Mouse (Mus musculus) liver, embryonic 13.5 days (tissue): ENCODE measurements around the gene Atp1b3. TPM values are rescaled to one million over a fixed set of nuclear protein-coding genes. Genes with fewer than 3 reads are reported as not detected.
"Not testable (repeated sequence)": the region's sequence is repeated elsewhere in the genome, so short reads cannot be mapped to it uniquely, and the experiment has no call there.

Source experiments
- ATAC-seq: fragments of 200-750 bp; cut with Nextera tagmentation; 2 replicates; pipeline ENCODE4 v1.8.0; 2017; ENCODE audit warnings: low read depth, mild to moderate bottlenecking, moderate number of reproducible peaks, moderate library complexity
- DNase-seq: peaks from one replicate; pipeline ENCODE4 v3.0.0; 2022
- H3K27ac ChIP-seq: fragments of 300-500 bp; sonication (generic); 2 replicates; pipeline ENCODE4 v1.5.1; 2015; ENCODE audit warnings: moderate library complexity, mild to moderate bottlenecking, inconsistent platforms
- H3K27me3 ChIP-seq: fragments of 300-500 bp; sonication (generic); 2 replicates; pipeline ENCODE4 v1.6.1; 2015; ENCODE audit warnings: mild to moderate bottlenecking, inconsistent platforms
- H3K36me3 ChIP-seq: fragments of 300-500 bp; sonication (generic); 2 replicates; pipeline ENCODE4 v1.6.1; 2015; ENCODE audit warnings: mild to moderate bottlenecking, inconsistent platforms
- H3K4me1 ChIP-seq: fragments of 300-500 bp; sonication (generic); replicated peaks from 2 replicates; pipeline ENCODE4 v1.6.1; 2015; ENCODE audit warnings: inconsistent platforms
- H3K4me2 ChIP-seq: fragments of 300-500 bp; sonication (generic); 2 replicates; pipeline ENCODE4 v1.6.1; 2015; ENCODE audit warnings: inconsistent platforms, mild to moderate bottlenecking, moderate library complexity
- H3K4me3 ChIP-seq: fragments of 300-500 bp; sonication (generic); replicated peaks from 2 replicates; pipeline ENCODE4 v1.5.1; 2015; ENCODE audit warnings: mild to moderate bottlenecking, inconsistent platforms
- H3K9ac ChIP-seq: fragments of 300-500 bp; sonication (generic); 2 replicates; pipeline ENCODE4 v1.6.1; 2015; ENCODE audit warnings: mild to moderate bottlenecking, inconsistent platforms
- H3K9me3 ChIP-seq: fragments of 300-500 bp; sonication (generic); replicated peaks from 2 replicates; pipeline ENCODE4 v1.6.1; 2016; ENCODE audit warnings: inconsistent platforms
- WGBS: fragments of 180-500 bp; shearing (Covaris S2); methylation state at CpG from one replicate; pipeline ENCODE4 v1.1.7; 2015; ENCODE audit not compliant: insufficient replicate concordance; 5-methylcytosine and 5-hydroxymethylcytosine counted together
- polyA plus RNA-seq: library from polyadenylated mRNA; unstranded; fragments of >200 nt; fragmentation: Nextera tagmentation; extraction: Ambion mirVana; gene quantifications from 2 replicates; pipeline ENCODE4 v1.2.1, GENCODE M21; 2015

Gene Atp1b3
- polyA plus RNA-seq, 1 experiment from 2014 or later: 87.3 TPM

DNA sequence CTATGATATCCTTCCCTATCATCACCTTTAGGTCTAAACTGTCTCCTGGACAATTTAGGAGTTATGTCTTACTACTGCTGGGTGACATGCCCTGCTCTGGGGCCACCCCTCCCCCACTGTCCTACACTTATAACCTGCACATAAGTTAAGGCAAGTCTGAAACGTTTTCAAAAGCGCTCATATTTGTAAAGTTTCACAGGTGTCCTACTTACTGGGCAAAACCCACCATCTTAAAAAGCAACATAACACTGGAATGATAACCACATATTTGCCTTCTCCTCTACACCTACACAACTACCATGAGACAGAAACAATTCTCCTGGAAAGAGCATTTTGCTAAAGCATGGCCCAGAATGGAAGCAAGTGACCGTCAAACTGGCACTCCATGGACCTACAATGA lies 4.2 kb downstream of the Atp1b3 start:
- ATAC-seq: no peak
- H3K4me3 ChIP-seq: no peak overlapping the region
- no peak overlapping the region for H3K4me2 ChIP-seq
- DNase-seq: no peak
- H3K9me3 ChIP-seq: no peaks in the 10 kb centered on the region
- H3K9ac ChIP-seq: no peak overlapping the region
- H3K36me3 ChIP-seq: 0 out of 2 replicates have a peak, but pooled peaks cover 5% of the 10 kb centered on the region
- H3K27me3 ChIP-seq: no peaks in the 10 kb centered on the region
- WGBS: 85% methylated on average over 3 of the region's 3 CpGs
- peaks cover 41% of the 10 kb centered on the region for H3K4me1 ChIP-seq
- no peak overlapping the region for H3K27ac ChIP-seq

DNA sequence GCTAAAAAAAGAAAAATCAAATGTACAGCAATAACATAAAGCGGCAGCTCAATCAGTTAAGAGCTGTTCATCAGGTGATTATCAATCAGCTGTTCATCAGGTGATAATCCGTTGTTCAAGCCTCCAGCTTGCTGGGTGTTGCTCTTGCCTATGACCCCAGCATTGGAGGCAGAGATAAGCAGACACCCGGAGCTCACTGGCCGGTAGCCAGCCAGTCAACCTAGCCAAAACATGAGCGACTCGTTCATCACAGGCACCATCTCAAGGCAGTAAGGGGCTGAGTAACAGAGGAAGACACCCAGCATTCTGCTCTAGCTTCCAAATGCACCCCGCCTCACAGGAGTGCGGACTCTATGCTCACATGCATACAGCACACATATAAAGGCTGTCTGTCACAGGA lies 10.4 kb downstream of the Atp1b3 start:
- H3K4me2 ChIP-seq: 0 out of 2 replicates have a peak overlapping the region, but pooled peaks have one; percentile 2
- no peak overlapping the region for H3K4me3 ChIP-seq
- peak; percentile 76 for ATAC-seq
- peak; percentile 22 for DNase-seq
- H3K27ac ChIP-seq: no peak overlapping the region
- H3K36me3 ChIP-seq: peaks cover 8% of the 10 kb centered on the region; the same call in 1 of the 2 replicates
- H3K4me1 ChIP-seq: peaks cover 33% of the 10 kb centered on the region
- 30% methylated on average over 8 of the region's 8 CpGs for WGBS
- peak overlapping the region; percentile 22 for H3K9ac ChIP-seq
- H3K9me3 ChIP-seq: no peaks in the 10 kb centered on the region
- no peaks in the 10 kb centered on the region for H3K27me3 ChIP-seq

DNA sequence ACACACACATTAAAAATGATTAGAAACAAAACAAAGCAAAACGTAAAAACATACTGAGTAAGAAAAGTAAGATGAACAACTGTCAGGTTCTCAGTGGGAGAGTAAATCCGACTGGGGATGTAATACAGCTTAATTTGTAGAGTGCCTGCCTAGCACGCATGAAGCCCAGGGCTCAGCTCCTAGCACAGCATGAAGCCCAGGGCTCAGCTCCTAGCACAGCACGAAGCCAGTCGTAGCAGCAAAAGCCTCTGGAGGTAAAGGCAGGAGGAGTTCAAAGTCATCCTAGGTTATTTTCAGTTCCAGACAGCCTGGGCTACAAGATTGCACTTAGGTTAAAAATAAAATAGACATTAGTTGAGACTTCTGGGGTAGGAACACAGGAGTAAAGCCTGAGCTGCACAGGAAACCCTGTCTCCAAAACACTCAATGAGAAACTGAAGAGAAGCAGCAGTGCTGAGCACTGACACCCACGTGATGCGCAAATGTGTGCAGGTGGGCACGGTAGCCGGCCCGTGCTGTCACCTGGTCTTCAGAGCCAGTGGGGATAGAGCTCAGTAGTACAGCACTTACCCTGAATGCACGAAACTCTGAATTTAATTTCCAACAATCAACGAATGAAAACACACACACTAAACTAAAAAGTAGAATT lies 11.0 kb downstream of the Atp1b3 start:
- Histone ChIP-seq H3K36me3 (peaks cover 5% of the 10 kb centered on the region; the same call in 1 of the 2 replicates), H3K4me3 (no peak overlapping the region), H3K4me2 (no peak overlapping the region), H3K9me3 (no peaks in the 10 kb centered on the region), H3K9ac (no peak overlapping the region), H3K4me1 (peaks cover 39% of the 10 kb centered on the region), H3K27ac (no peak overlapping the region), H3K27me3 (no peaks in the 10 kb centered on the region)
- ATAC-seq (no peak), DNase-seq (no peak)
- WGBS: 87% methylated on average over 12 of the region's 12 CpGs

DNA sequence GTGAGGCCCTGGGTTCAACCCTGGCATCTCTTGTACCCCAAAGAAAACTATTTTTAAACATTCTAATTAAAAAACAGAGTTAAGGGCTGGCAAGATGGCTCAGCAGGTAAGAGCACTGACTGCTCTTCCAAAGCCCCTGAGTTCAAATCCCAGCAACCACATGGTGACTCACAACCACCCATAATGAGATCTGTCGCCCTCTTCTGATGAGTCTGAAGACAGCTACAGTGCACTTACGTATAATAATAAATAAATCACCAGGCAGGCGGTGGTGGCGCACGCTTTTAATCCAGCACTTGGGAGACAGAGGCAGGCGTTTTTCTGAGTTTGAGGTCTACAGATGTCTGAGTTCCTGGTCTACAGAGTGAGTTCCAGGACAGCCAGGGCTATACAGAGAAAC lies 12.5 kb downstream of the Atp1b3 start:
- H3K27me3 ChIP-seq, H3K27ac ChIP-seq, ATAC-seq, H3K36me3 ChIP-seq, H3K4me2 ChIP-seq, DNase-seq, H3K4me3 ChIP-seq, H3K9ac ChIP-seq, H3K9me3 ChIP-seq: not testable (repeated sequence)
- H3K4me1 ChIP-seq: peaks cover 40% of the 10 kb centered on the region
- WGBS: 81% methylated on average over 6 of the region's 6 CpGs

DNA sequence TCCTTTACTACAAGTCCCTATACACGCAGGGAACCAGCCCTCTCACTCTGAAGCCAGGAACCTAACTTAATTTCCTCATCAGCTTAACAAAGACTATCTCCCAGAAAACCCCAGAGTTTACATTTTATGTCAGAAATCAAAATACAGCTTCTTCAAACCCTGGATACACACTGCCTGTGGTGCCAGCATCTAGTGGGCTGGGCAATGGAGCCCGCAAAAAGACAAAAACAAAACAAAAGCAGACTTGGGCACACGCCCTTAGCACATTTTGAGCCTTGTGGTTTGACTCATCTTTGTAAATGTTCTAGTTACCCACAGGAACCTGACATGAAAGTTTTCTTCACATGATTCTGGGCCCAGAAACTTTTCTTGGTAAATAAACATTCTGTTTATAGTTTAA lies 13.8 kb downstream of the Atp1b3 start:
- Histone ChIP-seq H3K36me3 (peaks cover 9% of the 10 kb centered on the region), H3K27me3 (no peaks in the 10 kb centered on the region), H3K9ac (no peak overlapping the region), H3K27ac (no peak overlapping the region), H3K9me3 (no peaks in the 10 kb centered on the region), H3K4me3 (no peak overlapping the region), H3K4me2 (no peak overlapping the region), H3K4me1 (peaks cover 29% of the 10 kb centered on the region)
- no peak for DNase-seq
- WGBS: 43% methylated on average over 3 of the region's 3 CpGs
- ATAC-seq: no peak

DNA sequence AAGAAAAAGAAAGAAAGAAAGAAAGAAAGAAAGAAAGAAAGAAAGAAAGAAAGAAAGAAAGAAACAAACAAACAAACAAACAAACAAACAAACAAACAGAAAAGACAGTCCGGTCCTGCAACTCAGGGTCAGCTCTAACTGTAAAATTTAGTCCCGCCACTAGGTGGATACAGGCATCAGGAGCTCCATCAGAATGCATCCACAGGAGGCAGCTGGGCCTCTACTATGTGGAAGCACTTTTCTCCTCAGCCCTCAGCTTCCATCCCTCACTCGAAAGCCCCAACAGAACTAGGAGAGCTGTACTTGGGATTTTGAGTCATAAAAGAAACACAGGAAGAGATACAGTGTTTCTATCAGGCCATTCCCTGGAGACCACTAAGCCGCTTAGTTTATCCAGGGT lies 14.2 kb downstream of the Atp1b3 start:
- Histone ChIP-seq H3K9me3 (no peaks in the 10 kb centered on the region), H3K27ac (no peak overlapping the region), H3K4me3 (no peak overlapping the region), H3K36me3 (peaks cover 9% of the 10 kb centered on the region), H3K27me3 (no peaks in the 10 kb centered on the region), H3K4me1 (peaks cover 29% of the 10 kb centered on the region), H3K4me2 (no peak overlapping the region), H3K9ac (no peak overlapping the region)
- ATAC-seq: peak; percentile 58; the same call in 1 of the 2 replicates
- 44% methylated on average over 4 of the region's 4 CpGs for WGBS
- DNase-seq: peak; percentile 38

DNA sequence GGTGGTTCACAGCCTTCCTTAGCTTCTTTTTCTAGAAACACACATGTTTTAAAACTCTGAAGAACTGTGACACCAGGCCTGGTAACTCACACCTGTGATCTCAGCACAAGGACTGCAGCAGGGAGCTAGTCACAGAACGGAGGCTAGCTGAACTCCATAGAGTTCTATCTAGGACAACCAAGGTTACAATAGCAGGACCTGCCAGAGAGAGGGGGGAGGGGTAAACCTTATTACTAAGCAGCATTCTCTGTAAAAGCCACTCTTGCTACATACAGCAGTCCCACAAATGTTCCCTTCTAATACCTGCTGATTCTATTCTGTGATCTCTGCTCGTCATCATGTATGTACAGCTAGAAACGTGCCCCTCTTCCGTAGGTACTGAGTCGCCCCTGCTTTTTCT lies 15.4 kb downstream of the Atp1b3 start:
- ATAC-seq: peak; percentile 35; the same call in 1 of the 2 replicates
- Histone ChIP-seq H3K9ac (no peak overlapping the region), H3K4me2 (no peak overlapping the region), H3K36me3 (peaks cover 15% of the 10 kb centered on the region), H3K27me3 (no peaks in the 10 kb centered on the region), H3K9me3 (no peaks in the 10 kb centered on the region), H3K4me3 (no peak overlapping the region), H3K4me1 (peaks cover 24% of the 10 kb centered on the region), H3K27ac (no peak overlapping the region)
- 75% methylated on average over 5 of the region's 5 CpGs for whole genome bisulfite sequencing
- DNase-seq: no peak

DNA sequence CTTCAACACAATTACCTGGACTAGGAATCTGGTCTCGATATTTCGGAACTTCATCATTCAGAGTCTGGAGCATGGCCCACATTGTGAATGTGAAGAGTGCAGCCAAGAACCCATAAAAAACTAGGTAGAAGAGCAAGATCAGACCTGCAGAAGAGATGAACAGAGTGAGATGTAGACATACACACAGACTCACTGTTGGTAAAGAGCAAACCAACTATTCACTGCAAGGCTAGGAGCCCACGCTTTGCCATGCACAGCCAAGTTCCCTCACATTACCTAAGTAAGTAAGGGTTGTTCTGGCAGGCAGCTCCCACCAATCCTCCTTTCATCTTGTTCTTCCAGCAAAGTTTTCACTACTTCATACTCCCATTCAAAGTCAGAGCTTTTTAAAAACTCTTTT lies 18.5 kb downstream of the Atp1b3 start:
- DNase-seq: no peak
- Histone ChIP-seq H3K27ac (no peak overlapping the region), H3K9me3 (no peaks in the 10 kb centered on the region), H3K4me2 (no peak overlapping the region), H3K27me3 (no peaks in the 10 kb centered on the region), H3K9ac (no peak overlapping the region), H3K36me3 (peaks cover 34% of the 10 kb centered on the region), H3K4me3 (no peak overlapping the region), H3K4me1 (peaks cover 16% of the 10 kb centered on the region)
- no peak for ATAC-seq
- 89% methylated on average over 3 of the region's 3 CpGs for WGBS

DNA sequence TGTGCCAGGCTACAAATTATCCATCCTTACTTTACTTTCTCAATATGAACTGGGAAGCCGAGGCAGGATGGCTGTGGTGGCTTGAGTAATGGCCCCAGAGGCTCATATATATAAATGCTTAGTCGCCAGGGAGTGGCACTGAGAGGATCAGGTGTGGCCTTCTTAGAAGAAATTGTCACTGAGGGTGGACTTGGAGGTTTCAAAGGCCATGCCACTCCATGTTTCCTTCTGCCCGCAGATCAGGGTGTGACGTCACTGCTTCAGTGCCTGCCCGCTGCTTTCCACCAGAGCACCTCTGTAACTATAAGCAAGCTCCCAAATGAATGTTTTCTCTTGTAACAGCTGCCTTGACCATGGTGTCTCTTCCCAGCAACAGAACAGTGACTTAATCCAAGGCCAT lies 33.1 kb downstream of the Atp1b3 start:
- Histone ChIP-seq H3K4me2 (no peak overlapping the region), H3K4me1 (0 out of 2 replicates have a peak, but pooled peaks cover 4% of the 10 kb centered on the region), H3K27me3 (no peaks in the 10 kb centered on the region), H3K9me3 (no peaks in the 10 kb centered on the region), H3K27ac (no peak overlapping the region), H3K9ac (no peak overlapping the region), H3K4me3 (no peak overlapping the region), H3K36me3 (peaks cover 50% of the 10 kb centered on the region)
- 83% methylated on average over 5 of the region's 5 CpGs for WGBS
- no peak for DNase-seq
- 0 out of 2 replicates have a peak, but pooled peaks have one; percentile 34 for ATAC-seq

DNA sequence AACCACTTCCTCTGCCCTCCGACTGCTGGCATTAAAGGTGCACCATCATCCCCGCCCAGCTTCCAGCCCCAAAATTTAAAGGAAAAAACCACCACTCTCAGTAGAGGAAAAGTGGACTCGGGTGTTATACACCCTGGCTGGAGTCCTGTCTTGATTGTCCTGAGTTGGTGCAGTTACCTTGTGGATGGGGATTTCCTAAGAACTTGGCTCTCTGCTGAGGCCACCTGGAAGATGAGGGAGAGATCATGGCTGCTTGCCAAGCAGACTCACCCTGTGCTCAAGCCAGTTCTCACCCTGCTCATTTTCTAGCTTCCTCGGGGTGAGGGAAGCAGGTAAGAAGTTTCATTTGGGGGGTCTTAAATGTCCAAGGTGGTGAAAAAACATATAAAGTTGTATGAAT lies 36.0 kb downstream of the Atp1b3 start:
- Histone ChIP-seq H3K4me1 (0 out of 2 replicates have a peak, but pooled peaks cover 4% of the 10 kb centered on the region), H3K36me3 (peaks cover 33% of the 10 kb centered on the region), H3K4me2 (no peak overlapping the region), H3K27ac (no peak overlapping the region), H3K4me3 (no peak overlapping the region), H3K9me3 (no peaks in the 10 kb centered on the region), H3K27me3 (no peaks in the 10 kb centered on the region), H3K9ac (no peak overlapping the region)
- DNase-seq (no peak), ATAC-seq (no peak)
- WGBS: 81% methylated on average over 4 of the region's 4 CpGs

DNA sequence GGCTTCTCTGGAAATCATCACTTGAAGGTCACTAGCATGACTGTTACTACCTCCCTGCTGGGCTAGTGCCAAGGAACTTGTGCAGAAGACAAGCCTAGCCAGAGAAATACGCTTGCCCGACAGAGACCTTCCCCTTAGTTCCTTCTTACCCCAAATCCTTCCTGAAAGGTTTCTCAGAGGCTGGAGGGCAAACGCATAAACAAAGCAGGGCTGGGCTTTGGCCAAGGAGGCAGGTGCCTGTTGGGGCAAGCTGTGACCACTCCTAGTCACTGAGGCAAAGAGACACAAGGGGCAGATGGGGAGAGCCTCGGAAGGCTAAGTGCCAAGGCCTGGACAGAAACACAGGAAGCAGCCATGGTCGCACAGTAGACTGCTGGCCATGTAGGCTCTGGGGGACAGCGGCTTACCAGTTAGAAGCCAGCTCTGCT lies 37.7 kb downstream of the Atp1b3 start:
- no peaks in the 10 kb centered on the region for H3K9me3 ChIP-seq
- ATAC-seq (no peak), DNase-seq (no peak)
- H3K4me3 ChIP-seq: no peak overlapping the region
- H3K27me3 ChIP-seq: no peaks in the 10 kb centered on the region
- no peak overlapping the region for H3K27ac ChIP-seq
- 54% methylated on average over 6 of the region's 6 CpGs for WGBS
- no peak overlapping the region for H3K4me2 ChIP-seq
- peaks cover 35% of the 10 kb centered on the region for H3K36me3 ChIP-seq
- no peak overlapping the region for H3K9ac ChIP-seq
- 0 out of 2 replicates have a peak, but pooled peaks cover 4% of the 10 kb centered on the region for H3K4me1 ChIP-seq

DNA sequence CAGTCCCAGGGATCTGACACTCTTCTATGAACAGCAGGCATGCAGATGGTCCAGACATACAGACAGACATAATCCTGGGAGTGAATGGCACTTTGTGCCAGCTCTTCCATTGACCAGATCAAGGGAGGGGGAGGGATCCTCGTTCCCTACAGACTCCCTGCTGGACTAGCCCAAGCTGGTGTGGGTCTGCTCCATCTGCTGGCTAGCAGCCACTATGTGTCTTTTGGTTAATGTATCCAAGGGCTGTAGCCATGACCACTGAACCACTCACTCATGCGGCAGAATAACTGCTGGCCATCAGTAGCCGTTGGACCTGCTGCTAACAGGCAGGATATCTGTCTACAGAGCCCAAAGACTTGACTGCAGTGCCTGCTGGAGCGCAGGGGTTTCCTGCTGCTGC lies 39.7 kb downstream of the Atp1b3 start:
- ATAC-seq (peak; percentile 17), DNase-seq (no peak)
- no peak overlapping the region for H3K4me2 ChIP-seq
- WGBS: 50% methylated on average over 4 of the region's 4 CpGs
- no peak overlapping the region for H3K4me3 ChIP-seq
- no peaks in the 10 kb centered on the region for H3K9me3 ChIP-seq
- H3K27me3 ChIP-seq: no peaks in the 10 kb centered on the region
- no peak overlapping the region for H3K27ac ChIP-seq
- H3K36me3 ChIP-seq: peaks cover 46% of the 10 kb centered on the region
- H3K4me1 ChIP-seq: no peaks in the 10 kb centered on the region
- H3K9ac ChIP-seq: no peak overlapping the region
